Mouse (Mus musculus) erythroid progenitor cell, adult 5-6 weeks (primary cell): ENCODE data around the gene Ppp2r2c. TPM values are rescaled to one million over a fixed set of nuclear protein-coding genes. Genes with fewer than 3 reads are reported as not detected.

Experiments used
- total RNA-seq, 2 experiments: library from RNA; stranded (forward) in 1 of 2; stranded (reverse) in 1 of 2; fragments of 150-400 nt in 1 of 2; fragments of 186-747, 209-891 nt in 1 of 2; gene quantifications; 2 replicates each; pipeline versions ENCODE4 v1.2.3 to v1.2.4; 2015 to 2017; ENCODE audit warnings: low replicate concordance in 2 of 2

Gene Ppp2r2c
- total RNA-seq, 2 experiments from 2014 or later, result not detected

Other genes with a start within 250 kb of the Ppp2r2c start
- gene D5Ertd579e, start 172.5 kb upstream of the Ppp2r2c start, total RNA-seq (2015; ENCODE audit: low replicate concordance), result 139 and 143 TPM in 2 replicates
- gene D5Ertd579e, start 172.5 kb upstream of the Ppp2r2c start, total RNA-seq (2017; ENCODE audit: low replicate concordance), result 235 and 242 TPM in 2 replicates
- 5.0 and 10.5 TPM in 2 replicates for gene Bloc1s4, start 119.9 kb upstream of the Ppp2r2c start, total RNA-seq (2015; ENCODE audit: low replicate concordance)
- gene Bloc1s4, start 119.9 kb upstream of the Ppp2r2c start, total RNA-seq (2017; ENCODE audit: low replicate concordance), result 7.9 and 13.1 TPM in 2 replicates
- gene Mrfap1, start 71.7 kb upstream of the Ppp2r2c start, total RNA-seq (2015; ENCODE audit: low replicate concordance), result 94.1 and 105 TPM in 2 replicates
- gene Mrfap1, start 71.7 kb upstream of the Ppp2r2c start, total RNA-seq (2017; ENCODE audit: low replicate concordance), result 94.0 and 125 TPM in 2 replicates
- 7.2 and 14.3 TPM in 2 replicates for gene Man2b2, start 37.9 kb upstream of the Ppp2r2c start, total RNA-seq (2015; ENCODE audit: low replicate concordance)
- gene Man2b2, start 37.9 kb upstream of the Ppp2r2c start, total RNA-seq (2017; ENCODE audit: low replicate concordance), result 2.7 and 3.8 TPM in 2 replicates
- 0.72 TPM in 1 of 2 replicates, not detected in the other for gene Wfs1, start 120.7 kb downstream of the Ppp2r2c start, total RNA-seq (2015; ENCODE audit: low replicate concordance)
- gene Wfs1, start 120.7 kb downstream of the Ppp2r2c start, total RNA-seq (2017; ENCODE audit: low replicate concordance), result 0.13 and 3.5 TPM in 2 replicates
- gene Gm1043, start 216.9 kb downstream of the Ppp2r2c start, total RNA-seq (2015; ENCODE audit: low replicate concordance), result 1.7 TPM in 1 of 2 replicates, not detected in the other
- gene Gm1043, start 216.9 kb downstream of the Ppp2r2c start, total RNA-seq (2017; ENCODE audit: low replicate concordance), result 0.08 and 0.77 TPM in 2 replicates